Mouse (Mus musculus): ENCODE results near the gene Vmn1r88.
"Not testable (repeated sequence)": the region's sequence is repeated elsewhere in the genome, so short reads cannot be mapped to it uniquely, and the experiment has no call there.

Vmn1r88 gene

GRCm38 (mm10) chr7:13159268-13159667 lies at the start of gene Vmn1r88:
TSS of gene Vmn1r88 (plus strand) at chr7:13159568.
- no peak for DNase-seq (ENCODE audit: low spot score)

GRCm38 (mm10) chr7:13119817-13120216 lies 39.6 kb upstream of the Vmn1r88 start, which contains the start of gene Vmn1r86:
TSS of gene Vmn1r86 (minus strand) at chr7:13119917.
- no peak for DNase-seq (ENCODE audit: low spot score)

DNA sequence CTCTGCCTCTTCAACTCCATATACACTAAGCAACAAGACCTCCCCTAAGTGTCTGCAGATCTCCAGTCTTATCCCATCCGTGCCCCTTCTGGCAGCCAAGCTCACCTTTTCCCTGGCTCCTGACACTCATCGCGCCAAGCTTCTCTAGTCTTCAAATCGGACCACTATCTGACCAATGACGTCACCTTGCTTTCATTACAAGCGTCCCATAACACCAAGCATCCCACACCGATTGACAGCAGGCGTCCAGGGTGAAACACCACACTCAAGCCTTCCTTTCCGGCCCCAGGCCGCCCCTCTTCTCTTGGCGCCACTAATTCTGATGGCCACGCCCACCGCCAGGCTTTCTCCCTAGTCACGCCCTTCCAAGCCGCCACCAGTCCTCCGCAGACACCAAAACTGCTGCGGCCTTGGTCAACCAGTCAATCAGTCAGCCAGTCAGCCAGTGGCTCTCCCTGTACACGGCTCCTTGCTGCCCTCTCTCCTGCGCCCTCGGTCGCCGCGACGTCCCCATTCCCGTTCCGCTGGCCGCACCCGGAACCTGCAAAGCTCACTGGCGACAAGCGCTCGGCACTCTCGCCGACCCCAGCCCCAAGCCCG lies 35.7 kb upstream of the Vmn1r88 start:
- DNase-seq (ENCODE audit: low spot score), result not testable (repeated sequence)

GRCm38 (mm10) chr7:13131856-13132255 lies 27.5 kb upstream of the Vmn1r88 start:
- DNase-seq (ENCODE audit: low spot score), result no peak

- no peak for DNase-seq (ENCODE audit: low spot score)
Measured at GRCm38 (mm10) chr7:13137340-13137739, 22.0 kb upstream of the Vmn1r88 start.

DNA sequence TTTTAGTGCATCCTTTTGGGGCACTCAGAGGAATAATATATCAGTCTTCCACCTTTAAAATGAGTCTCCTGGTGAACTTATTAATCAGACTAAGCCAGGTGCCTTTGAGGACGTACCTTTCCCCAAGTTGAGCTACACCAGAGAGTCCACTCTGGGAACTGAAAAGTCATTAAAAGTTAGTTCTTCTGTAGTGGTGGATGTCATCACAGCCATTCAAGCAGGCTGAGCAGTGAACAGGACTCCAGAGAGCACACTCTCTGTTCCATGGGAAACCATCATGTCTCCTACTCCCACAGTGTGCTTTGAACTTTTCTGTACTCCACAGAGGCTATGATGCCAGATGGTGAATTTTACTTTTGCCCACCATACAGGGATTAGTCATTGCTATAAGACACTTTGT lies 19.3 kb upstream of the Vmn1r88 start, which contains the start of gene Vmn1r87:
Vmn1r87 (minus strand) TSS at position 101 of the 400 bp plus-strand sequence.
- no peak for DNase-seq (ENCODE audit: low spot score)

- DNase-seq (ENCODE audit: low spot score), result no peak
Measured at GRCm38 (mm10) chr7:13212720-13213119, 53.4 kb downstream of the Vmn1r88 start, which contains the start of gene Vmn1r89. TSS of gene Vmn1r89 (plus strand) at chr7:13213020.

All from c-Kit-positive CD71-positive TER-119-positive erythroid progenitor cells, embryonic 14.5 days (primary cell).